Mouse (Mus musculus): ENCODE measurements at regions not wholly inside any gene's neighbourhood (a gene's known extent, or its start where the extent isn't known, plus 50 kb on each side); places are given as distances from the start of the nearest gene placed in this dataset.

DNA sequence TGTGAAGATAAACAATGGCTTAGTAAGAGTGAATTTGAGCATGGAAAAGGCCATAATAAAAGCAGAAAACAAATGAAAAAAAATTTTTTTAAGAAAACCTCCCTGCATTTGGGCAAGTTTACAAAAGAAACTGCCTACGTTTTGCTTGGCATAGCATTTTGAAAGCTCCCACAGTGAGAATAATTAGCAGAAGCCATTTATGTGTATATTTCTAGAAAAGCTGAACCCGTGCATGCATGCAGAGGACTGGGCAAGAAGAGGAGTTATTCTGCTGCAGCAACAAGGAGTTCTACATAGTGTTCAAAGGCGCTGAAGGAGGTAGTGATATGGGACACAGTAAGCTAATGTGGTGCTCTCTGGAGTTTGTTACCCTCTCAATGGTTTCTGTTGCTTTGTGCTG, 421.3 kb downstream of the D3Ertd751e start:
- DNase-seq (ENCODE audit: low spot score) (no peak), ATAC-seq (ENCODE audit: low FRiP score) (no peak)
- Histone ChIP-seq H3K27ac (ENCODE audit: low read depth, low read length) (no peak overlapping the region), H3K36me3 (ENCODE audit: control insufficient read depth, insufficient read depth, low read length) (no peaks in the 10 kb centered on the region), H3K4me1 (replicated peaks; ENCODE audit: control insufficient read depth, insufficient read depth, low read length) (no peaks in the 10 kb centered on the region), H3K4me3 (ENCODE audit: low read depth, low read length) (no peak overlapping the region), H3K9ac (ENCODE audit: low read depth, low read length) (no peak overlapping the region), H3K4me2 (replicated peaks; ENCODE audit: low read depth, low read length) (no peak overlapping the region), H3K9me3 (ENCODE audit: control insufficient read depth, low read length) (no peaks in the 10 kb centered on the region), H3K27me3 (ENCODE audit: control insufficient read depth, insufficient read depth, low read length) (no peaks in the 10 kb centered on the region)
- 75% methylated on average over 3 of the region's 3 CpGs for WGBS

DNA sequence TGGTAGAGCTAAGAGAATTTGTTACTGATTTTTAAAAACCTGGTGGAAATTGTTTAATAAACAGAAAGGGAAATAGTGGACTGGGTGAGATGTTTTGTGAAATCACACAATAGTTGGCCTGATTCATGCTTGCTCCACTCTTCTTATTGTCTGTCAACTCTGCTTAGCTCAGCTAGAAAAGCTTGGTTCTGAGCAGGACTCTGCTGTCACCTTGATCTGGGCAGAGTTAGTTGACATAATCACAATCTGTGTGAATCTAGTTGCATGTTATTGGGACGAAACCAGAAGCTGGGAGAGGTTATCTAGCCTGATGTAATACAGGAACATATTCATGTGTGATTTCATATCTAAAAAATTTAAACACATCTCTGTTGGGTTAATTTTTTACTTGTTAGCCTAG, 456.8 kb downstream of the D3Ertd751e start:
- Histone ChIP-seq H3K4me2 (replicated peaks; ENCODE audit: low read depth, low read length) (no peak overlapping the region), H3K27ac (ENCODE audit: low read depth, low read length) (no peak overlapping the region), H3K27me3 (ENCODE audit: control insufficient read depth, insufficient read depth, low read length) (no peaks in the 10 kb centered on the region), H3K9me3 (ENCODE audit: control insufficient read depth, low read length) (no peaks in the 10 kb centered on the region), H3K36me3 (ENCODE audit: control insufficient read depth, insufficient read depth, low read length) (no peaks in the 10 kb centered on the region), H3K4me3 (ENCODE audit: low read depth, low read length) (no peak overlapping the region), H3K9ac (ENCODE audit: low read depth, low read length) (no peak overlapping the region), H3K4me1 (replicated peaks; ENCODE audit: control insufficient read depth, insufficient read depth, low read length) (no peaks in the 10 kb centered on the region)
- DNase-seq (ENCODE audit: low spot score) (no peak), ATAC-seq (ENCODE audit: low FRiP score) (no peak)
- WGBS, result 91% methylated on average over 1 of the region's 1 CpGs

DNA sequence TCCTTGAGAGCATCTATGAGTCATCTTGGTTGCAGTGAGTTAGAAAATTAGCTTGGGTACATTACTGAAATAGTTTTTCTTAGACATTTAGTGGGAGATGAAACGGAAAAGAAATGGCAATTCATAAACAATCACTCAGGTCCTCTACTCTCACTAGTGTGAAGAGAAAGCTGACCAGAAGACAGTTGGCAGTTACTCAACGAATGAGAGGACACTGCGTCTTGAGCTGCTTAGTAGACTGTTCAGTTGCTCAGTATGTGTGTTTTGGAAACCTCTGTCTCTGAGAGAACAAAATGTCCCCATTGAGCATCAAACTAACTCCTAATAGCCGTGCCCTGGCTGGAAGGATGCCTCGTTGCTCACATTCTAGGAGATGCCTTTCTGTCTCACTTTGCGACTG, 459.0 kb downstream of the D3Ertd751e start:
- H3K4me3 ChIP-seq (ENCODE audit: low read depth, low read length), result no peak overlapping the region
- H3K27me3 ChIP-seq (ENCODE audit: control insufficient read depth, insufficient read depth, low read length), result no peaks in the 10 kb centered on the region
- WGBS, result 92% methylated on average over 6 of the region's 6 CpGs
- H3K9ac ChIP-seq (ENCODE audit: low read depth, low read length), result no peak overlapping the region
- no peak for ATAC-seq (ENCODE audit: low FRiP score)
- no peak for DNase-seq (ENCODE audit: low spot score)
- no peaks in the 10 kb centered on the region for H3K9me3 ChIP-seq (ENCODE audit: control insufficient read depth, low read length)
- H3K4me1 ChIP-seq (replicated peaks; ENCODE audit: control insufficient read depth, insufficient read depth, low read length), result no peaks in the 10 kb centered on the region
- no peaks in the 10 kb centered on the region for H3K36me3 ChIP-seq (ENCODE audit: control insufficient read depth, insufficient read depth, low read length)
- H3K4me2 ChIP-seq (replicated peaks; ENCODE audit: low read depth, low read length), result no peak overlapping the region
- H3K27ac ChIP-seq (ENCODE audit: low read depth, low read length), result no peak overlapping the region

DNA sequence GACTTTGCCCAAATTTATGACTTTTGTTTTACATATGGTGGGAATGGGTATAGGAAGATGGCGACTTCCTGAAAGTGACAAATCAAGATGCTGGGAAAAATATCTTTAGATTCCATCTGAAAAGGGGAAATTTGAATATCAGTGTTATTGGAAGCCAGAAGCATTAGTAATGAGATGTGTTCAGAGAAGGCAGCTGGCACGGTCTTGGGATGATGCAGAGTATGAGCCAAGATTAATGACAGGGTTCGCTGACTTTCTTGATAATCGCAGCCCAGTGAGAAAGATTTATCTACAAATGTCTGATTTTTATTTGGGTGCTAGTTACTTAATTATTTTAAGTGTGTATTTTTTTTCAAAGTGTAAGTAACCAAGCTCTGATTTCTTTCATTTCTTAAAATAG, 463.2 kb downstream of the D3Ertd751e start:
- WGBS, result 94% methylated on average over 4 of the region's 4 CpGs
- Histone ChIP-seq H3K4me2 (replicated peaks; ENCODE audit: low read depth, low read length) (no peak overlapping the region), H3K4me3 (ENCODE audit: low read depth, low read length) (no peak overlapping the region), H3K27ac (ENCODE audit: low read depth, low read length) (no peak overlapping the region), H3K36me3 (ENCODE audit: control insufficient read depth, insufficient read depth, low read length) (no peaks in the 10 kb centered on the region), H3K27me3 (ENCODE audit: control insufficient read depth, insufficient read depth, low read length) (no peaks in the 10 kb centered on the region), H3K9me3 (ENCODE audit: control insufficient read depth, low read length) (no peaks in the 10 kb centered on the region), H3K4me1 (replicated peaks; ENCODE audit: control insufficient read depth, insufficient read depth, low read length) (no peaks in the 10 kb centered on the region), H3K9ac (ENCODE audit: low read depth, low read length) (no peak overlapping the region)
- no peak for DNase-seq (ENCODE audit: low spot score)
- ATAC-seq (ENCODE audit: low FRiP score), result no peak

DNA sequence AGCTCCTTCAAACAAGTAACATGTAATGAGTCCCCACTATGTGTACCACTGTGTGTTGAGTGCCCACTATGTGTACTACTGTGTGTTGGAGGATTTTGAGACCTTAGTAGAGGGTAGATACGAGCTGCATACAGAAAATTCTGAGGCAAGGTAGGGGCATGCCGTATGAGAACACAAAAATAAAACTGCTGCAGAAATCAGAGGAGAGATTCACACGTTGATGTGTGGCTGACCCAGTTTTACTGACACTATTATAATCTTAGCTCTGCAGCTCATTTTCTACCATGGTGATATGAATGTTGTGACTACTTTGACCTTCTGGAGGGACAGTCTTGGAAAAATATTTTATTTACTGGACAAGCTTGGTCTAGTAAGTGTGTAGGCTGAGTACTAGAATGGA, 469.0 kb downstream of the D3Ertd751e start:
- 88% methylated on average over 3 of the region's 3 CpGs for WGBS

DNA sequence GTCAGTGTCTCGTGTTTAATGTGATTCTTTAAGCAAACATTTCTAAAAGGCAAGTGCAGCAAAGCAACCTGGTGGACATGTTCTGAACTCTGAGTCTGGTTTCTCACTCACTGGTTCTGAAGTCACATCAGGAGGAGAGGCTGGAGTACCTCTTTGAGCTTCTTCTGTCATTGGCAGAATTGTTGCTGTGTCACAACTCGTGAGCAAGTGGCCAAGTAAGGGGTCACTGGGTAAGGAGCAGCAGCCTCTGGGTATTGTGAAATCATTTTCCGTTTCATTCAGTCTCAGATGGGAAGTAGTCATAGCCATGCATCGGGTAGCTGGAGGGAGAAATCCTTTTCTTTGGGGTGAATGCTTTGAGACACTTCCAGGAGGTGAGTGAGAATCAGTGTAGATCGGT, 470.0 kb downstream of the D3Ertd751e start:
- H3K36me3 ChIP-seq (ENCODE audit: control insufficient read depth, insufficient read depth, low read length), result no peaks in the 10 kb centered on the region
- H3K4me3 ChIP-seq (ENCODE audit: low read depth, low read length), result no peak overlapping the region
- no peak overlapping the region for H3K27ac ChIP-seq (ENCODE audit: low read depth, low read length)
- H3K4me1 ChIP-seq (replicated peaks; ENCODE audit: control insufficient read depth, insufficient read depth, low read length), result no peaks in the 10 kb centered on the region
- whole genome bisulfite sequencing, result 85% methylated on average over 5 of the region's 5 CpGs
- H3K27me3 ChIP-seq (ENCODE audit: control insufficient read depth, insufficient read depth, low read length), result no peaks in the 10 kb centered on the region
- no peaks in the 10 kb centered on the region for H3K9me3 ChIP-seq (ENCODE audit: control insufficient read depth, low read length)
- no peak for ATAC-seq (ENCODE audit: low FRiP score)
- no peak overlapping the region for H3K9ac ChIP-seq (ENCODE audit: low read depth, low read length)
- DNase-seq (ENCODE audit: low spot score), result no peak
- H3K4me2 ChIP-seq (replicated peaks; ENCODE audit: low read depth, low read length), result no peak overlapping the region

More for the DNA sequence above, 469.0 kb downstream of the D3Ertd751e start:
- Histone ChIP-seq H3K9me3 (ENCODE audit: control insufficient read depth, low read length) (no peaks in the 10 kb centered on the region), H3K4me1 (replicated peaks; ENCODE audit: control insufficient read depth, insufficient read depth, low read length) (no peaks in the 10 kb centered on the region), H3K27ac (ENCODE audit: low read depth, low read length) (no peak overlapping the region), H3K4me2 (replicated peaks; ENCODE audit: low read depth, low read length) (no peak overlapping the region), H3K27me3 (ENCODE audit: control insufficient read depth, insufficient read depth, low read length) (no peaks in the 10 kb centered on the region), H3K36me3 (ENCODE audit: control insufficient read depth, insufficient read depth, low read length) (no peaks in the 10 kb centered on the region), H3K4me3 (ENCODE audit: low read depth, low read length) (no peak overlapping the region), H3K9ac (ENCODE audit: low read depth, low read length) (no peak overlapping the region)
- DNase-seq (ENCODE audit: low spot score), result no peak
- no peak for ATAC-seq (ENCODE audit: low FRiP score)

DNA sequence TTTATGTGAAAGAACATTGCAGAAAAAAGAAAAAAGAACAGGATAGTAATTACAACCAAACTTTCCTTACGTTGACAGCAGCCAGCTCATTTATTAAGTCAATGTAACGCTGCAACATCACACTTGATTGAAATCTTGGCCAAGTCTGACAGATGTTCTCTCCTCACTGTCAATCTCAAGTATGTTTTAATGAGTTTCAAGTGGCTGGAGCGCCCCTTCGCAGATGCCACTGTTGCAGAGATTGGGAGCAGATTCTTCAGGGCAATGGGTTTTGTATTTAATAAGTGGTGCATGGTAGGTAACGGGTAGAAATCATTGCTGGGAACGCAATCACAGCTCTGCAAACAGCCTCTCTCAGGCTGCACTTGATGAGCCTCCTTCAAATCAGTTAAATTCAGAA, 470.8 kb downstream of the D3Ertd751e start:
- no peaks in the 10 kb centered on the region for H3K27me3 ChIP-seq (ENCODE audit: control insufficient read depth, insufficient read depth, low read length)
- DNase-seq (ENCODE audit: low spot score), result no peak
- H3K4me3 ChIP-seq (ENCODE audit: low read depth, low read length), result no peak overlapping the region
- no peak for ATAC-seq (ENCODE audit: low FRiP score)
- H3K27ac ChIP-seq (ENCODE audit: low read depth, low read length), result no peak overlapping the region
- H3K9me3 ChIP-seq (ENCODE audit: control insufficient read depth, low read length), result no peaks in the 10 kb centered on the region
- no peaks in the 10 kb centered on the region for H3K36me3 ChIP-seq (ENCODE audit: control insufficient read depth, insufficient read depth, low read length)
- no peaks in the 10 kb centered on the region for H3K4me1 ChIP-seq (replicated peaks; ENCODE audit: control insufficient read depth, insufficient read depth, low read length)
- 83% methylated on average over 6 of the region's 6 CpGs for WGBS
- H3K9ac ChIP-seq (ENCODE audit: low read depth, low read length), result no peak overlapping the region
- no peak overlapping the region for H3K4me2 ChIP-seq (replicated peaks; ENCODE audit: low read depth, low read length)

DNA sequence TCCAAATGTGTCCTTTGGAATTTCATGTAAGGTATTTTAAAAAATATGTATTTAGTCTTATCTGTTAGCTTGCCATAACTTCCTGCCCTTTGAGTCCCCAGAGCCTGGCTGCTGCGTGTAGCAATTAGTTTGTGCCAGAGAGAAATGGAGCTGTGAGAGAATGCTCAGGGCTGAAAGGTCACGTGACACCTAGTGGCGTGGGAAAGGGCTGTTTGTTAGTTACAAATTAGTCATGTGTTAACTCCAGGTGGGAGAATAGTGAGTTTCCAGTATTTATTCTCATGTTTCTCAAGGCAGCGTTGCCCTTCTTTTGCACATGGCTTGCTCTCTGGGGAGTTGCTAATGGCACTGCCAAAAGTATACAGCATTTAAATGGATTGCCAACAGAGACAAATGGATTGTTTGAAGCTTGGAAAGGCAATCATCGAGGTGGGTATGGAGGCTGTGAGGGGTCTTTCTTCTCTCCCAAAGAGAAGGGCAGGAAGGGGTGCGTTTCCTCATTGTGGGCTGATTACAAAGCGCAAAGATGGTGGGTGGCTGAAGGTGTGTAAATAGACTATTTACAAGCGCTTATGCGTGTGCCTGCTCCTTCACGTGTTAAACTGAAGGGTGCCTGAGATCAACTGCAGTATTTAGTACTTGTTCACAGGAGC, 472.3 kb downstream of the D3Ertd751e start:
- H3K4me2 ChIP-seq (replicated peaks; ENCODE audit: low read depth, low read length), result no peak overlapping the region
- 60% methylated on average over 10 of the region's 10 CpGs for WGBS
- ATAC-seq (ENCODE audit: low FRiP score), result peak; percentile 58; the same call in 1 of the 2 replicates
- no peak overlapping the region for H3K27ac ChIP-seq (ENCODE audit: low read depth, low read length)
- peak; percentile 17 for DNase-seq (ENCODE audit: low spot score)
- H3K36me3 ChIP-seq (ENCODE audit: control insufficient read depth, insufficient read depth, low read length), result no peaks in the 10 kb centered on the region
- no peaks in the 10 kb centered on the region for H3K9me3 ChIP-seq (ENCODE audit: control insufficient read depth, low read length)
- no peak overlapping the region for H3K4me3 ChIP-seq (ENCODE audit: low read depth, low read length)
- no peaks in the 10 kb centered on the region for H3K4me1 ChIP-seq (replicated peaks; ENCODE audit: control insufficient read depth, insufficient read depth, low read length)
- H3K27me3 ChIP-seq (ENCODE audit: control insufficient read depth, insufficient read depth, low read length), result no peaks in the 10 kb centered on the region
- no peak overlapping the region for H3K9ac ChIP-seq (ENCODE audit: low read depth, low read length)

DNA sequence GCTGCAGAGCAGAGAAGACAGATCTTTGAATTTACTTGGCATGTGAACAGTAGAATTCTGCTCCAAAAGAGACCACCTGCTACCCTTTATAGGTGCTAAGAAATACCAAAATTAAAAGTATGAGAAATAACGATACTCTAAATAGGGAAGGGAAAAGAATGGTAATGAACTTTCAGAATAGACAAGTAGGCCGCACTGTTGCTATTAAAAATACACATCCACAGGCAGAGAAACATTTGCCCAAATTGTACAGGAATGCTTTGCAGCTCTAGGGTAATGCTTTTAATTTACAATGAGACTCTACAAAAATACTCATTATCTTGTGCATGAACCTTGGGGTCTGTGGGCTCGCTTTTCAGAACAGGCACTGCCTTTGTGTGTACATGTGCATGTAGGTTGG, 476.3 kb downstream of the D3Ertd751e start:
- Histone ChIP-seq H3K4me3 (ENCODE audit: low read depth, low read length) (no peak overlapping the region), H3K4me2 (replicated peaks; ENCODE audit: low read depth, low read length) (no peak overlapping the region), H3K9ac (ENCODE audit: low read depth, low read length) (no peak overlapping the region), H3K36me3 (ENCODE audit: control insufficient read depth, insufficient read depth, low read length) (no peaks in the 10 kb centered on the region), H3K27ac (ENCODE audit: low read depth, low read length) (no peak overlapping the region), H3K4me1 (replicated peaks; ENCODE audit: control insufficient read depth, insufficient read depth, low read length) (no peaks in the 10 kb centered on the region), H3K9me3 (ENCODE audit: control insufficient read depth, low read length) (no peaks in the 10 kb centered on the region), H3K27me3 (ENCODE audit: control insufficient read depth, insufficient read depth, low read length) (no peaks in the 10 kb centered on the region)
- ATAC-seq (ENCODE audit: low FRiP score), result no peak
- no peak for DNase-seq (ENCODE audit: low spot score)
- 87% methylated on average over 3 of the region's 3 CpGs for WGBS
